Mouse (Mus musculus) heart, embryonic 16.5 days (tissue): Measurements from ENCODE around the gene Olfr1424. TPM values are rescaled to one million over a fixed set of nuclear protein-coding genes. Genes with fewer than 3 reads are reported as not detected.

Experiments
- ATAC-seq: fragments of 200-750 bp; cut with Nextera tagmentation; replicated peaks from 2 replicates; pipeline ENCODE4 v1.8.0; 2017; ENCODE audit warnings: moderate number of reproducible peaks; ENCODE audit not compliant: insufficient read depth, low FRiP score; ENCODE audit errors: extremely low read depth
- H3K27ac ChIP-seq: fragments of 300-500 bp; sonication (generic); 2 replicates; pipeline ENCODE4 v1.5.1; 2014; ENCODE audit warnings: mild to moderate bottlenecking, low read length, control low read depth, moderate library complexity
- H3K27me3 ChIP-seq: fragments of 300-500 bp; sonication (generic); 2 replicates; pipeline ENCODE4 v1.6.1; 2014; ENCODE audit warnings: low read length, mixed read lengths; ENCODE audit not compliant: control insufficient read depth, insufficient read depth
- H3K36me3 ChIP-seq: fragments of 300-500 bp; sonication (generic); 2 replicates; pipeline ENCODE4 v1.6.1; 2014; ENCODE audit not compliant: control insufficient read depth, insufficient read depth
- H3K4me1 ChIP-seq: fragments of 300-500 bp; sonication (generic); 2 replicates; pipeline ENCODE4 v1.6.1; 2014; ENCODE audit warnings: low read length, mixed read lengths; ENCODE audit not compliant: control insufficient read depth, insufficient read depth
- H3K4me2 ChIP-seq: fragments of 300-500 bp; sonication (generic); 2 replicates; pipeline ENCODE4 v1.6.1; 2014; ENCODE audit warnings: low read depth, mild to moderate bottlenecking, control low read depth, low read length
- H3K4me3 ChIP-seq: fragments of 300-500 bp; sonication (generic); 2 replicates; pipeline ENCODE4 v1.5.1; 2014; ENCODE audit warnings: mild to moderate bottlenecking, control low read depth, low read length
- H3K9ac ChIP-seq: fragments of 300-500 bp; sonication (generic); 2 replicates; pipeline ENCODE4 v1.6.1; 2014; ENCODE audit warnings: low read length, control low read depth
- H3K9me3 ChIP-seq: fragments of 300-500 bp; sonication (generic); replicated peaks from 2 replicates; pipeline ENCODE4 v1.6.1; 2016; ENCODE audit warnings: low read length; ENCODE audit not compliant: control insufficient read depth
- WGBS: fragments of 180-500 bp; shearing (Covaris S2); extraction: QIAGEN DNeasy Blood & Tissue Kit; methylation state at CpG from one replicate; pipeline ENCODE4 v1.1.7; 2014; 5-methylcytosine and 5-hydroxymethylcytosine counted together
- polyA plus RNA-seq: library from polyadenylated mRNA; unstranded; fragments of >200 nt; fragmentation: Nextera tagmentation; extraction: Ambion mirVana; gene quantifications from 2 replicates; pipeline ENCODE4 v1.2.1, GENCODE M21; 2015

Gene Olfr1424
- polyA plus RNA-seq, 1 experiment from 2014 or later = not detected

DNA sequence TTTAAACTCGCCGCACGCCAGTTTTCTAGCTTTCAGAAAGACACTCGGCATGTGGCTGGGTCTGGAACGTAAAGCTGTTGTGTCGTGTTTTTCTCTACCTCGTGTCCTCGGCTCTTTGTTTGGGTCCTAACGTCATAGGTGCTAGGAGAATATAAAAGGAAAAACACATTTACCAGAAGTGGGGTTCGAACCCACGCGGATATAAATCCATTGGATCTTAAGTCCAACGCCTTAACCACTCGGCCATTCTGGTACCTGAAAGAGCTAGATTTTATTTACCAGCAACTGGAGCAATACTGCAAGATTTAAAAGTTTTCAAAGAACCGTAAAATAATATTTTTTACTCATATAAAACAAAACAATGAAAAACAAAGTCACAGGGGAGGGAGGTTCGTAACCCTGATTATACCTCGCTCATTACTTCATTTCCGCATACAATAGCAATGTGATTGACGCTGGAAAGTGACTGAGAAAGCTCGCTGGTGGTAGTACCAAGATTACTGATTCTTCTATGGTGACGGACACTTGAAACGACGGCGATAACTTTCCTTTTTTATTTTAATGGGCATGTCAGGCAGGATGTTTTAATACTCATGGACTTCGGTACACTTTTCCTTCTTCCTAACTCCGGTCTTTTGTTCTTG lies 51.4 kb downstream of the Olfr1424 start:
- peak overlapping the region; percentile 75 for H3K27ac ChIP-seq
- whole genome bisulfite sequencing = under 1% methylated on average over 26 of the region's 26 CpGs

DNA sequence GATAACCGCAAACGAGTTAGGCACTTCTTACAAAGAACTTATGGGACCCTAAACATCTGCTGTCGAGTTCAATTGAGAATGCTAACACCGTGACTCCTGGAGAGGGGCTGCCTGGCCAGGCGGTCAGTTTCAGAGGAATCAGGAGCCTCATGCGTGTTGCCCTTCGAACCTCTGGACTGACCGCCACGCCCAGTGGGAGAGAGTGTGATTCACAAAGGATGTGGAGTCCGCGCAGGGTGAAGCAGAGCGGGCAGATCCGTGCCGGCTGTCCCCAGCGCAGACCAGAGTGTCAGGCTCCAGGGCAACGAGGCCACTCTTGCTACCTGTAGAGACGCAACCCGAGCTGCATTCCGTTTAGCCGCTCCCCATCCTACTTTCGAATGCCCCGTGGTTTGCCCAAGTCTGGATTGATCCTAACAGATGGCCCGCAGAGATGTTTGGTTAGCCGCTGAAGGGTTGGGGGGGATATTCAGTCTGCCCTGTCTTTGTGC lies 52.2 kb downstream of the Olfr1424 start:
- H3K4me1 ChIP-seq = peaks cover 9% of the 10 kb centered on the region
- under 1% methylated on average over 24 of the region's 24 CpGs for WGBS

More for the DNA sequence above, 51.4 kb downstream of the Olfr1424 start:
- peak overlapping the region; percentile 69 for H3K4me3 ChIP-seq
- H3K27me3 ChIP-seq = no peaks in the 10 kb centered on the region
- peaks cover 9% of the 10 kb centered on the region for H3K4me1 ChIP-seq
- H3K9me3 ChIP-seq = no peaks in the 10 kb centered on the region
- H3K9ac ChIP-seq = peak overlapping the region; percentile 78
- no peaks in the 10 kb centered on the region for H3K36me3 ChIP-seq
- ATAC-seq = peak; percentile 39
- peak overlapping the region; percentile 77 for H3K4me2 ChIP-seq

DNA sequence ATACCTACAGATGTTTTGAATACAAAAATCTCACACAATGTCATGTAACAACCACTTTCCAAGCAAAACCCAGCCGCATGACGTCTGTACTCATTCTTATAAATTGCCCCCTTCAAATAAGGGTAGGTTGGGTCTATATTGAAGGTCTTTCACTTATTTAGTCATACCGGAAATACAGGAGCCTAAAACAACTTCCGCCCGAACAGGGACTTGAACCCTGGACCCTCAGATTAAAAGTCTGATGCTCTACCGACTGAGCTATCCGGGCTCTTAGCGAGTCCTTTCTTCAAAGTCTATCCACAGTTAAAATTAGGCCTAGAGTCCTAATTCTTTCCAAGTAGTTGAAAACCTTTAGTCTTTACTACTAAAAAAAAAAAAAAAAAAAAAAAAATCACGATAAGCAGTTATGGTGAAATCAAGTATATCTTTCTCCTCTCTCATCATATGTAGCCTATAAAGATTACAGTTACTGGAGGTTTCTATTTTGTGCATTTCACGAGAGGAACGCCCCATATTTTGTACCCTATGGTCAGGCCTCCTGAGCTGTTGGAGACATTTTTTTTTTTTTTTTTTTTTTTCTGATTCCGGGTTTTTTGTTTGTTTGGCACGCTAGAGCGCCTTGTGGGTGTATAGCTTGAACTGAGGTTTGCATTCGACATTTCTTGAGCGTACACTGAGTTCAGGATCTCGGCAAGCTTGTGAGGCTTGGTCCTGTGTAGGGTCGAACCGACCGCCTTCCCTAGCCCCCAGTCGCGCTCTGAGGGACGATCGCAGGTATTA lies 52.8 kb downstream of the Olfr1424 start:
- Histone ChIP-seq H3K4me2 (peak overlapping the region; percentile 77), H3K27me3 (no peaks in the 10 kb centered on the region), H3K4me3 (peak overlapping the region; percentile 69), H3K9me3 (no peaks in the 10 kb centered on the region), H3K36me3 (no peaks in the 10 kb centered on the region), H3K4me1 (peaks cover 11% of the 10 kb centered on the region), H3K27ac (peak overlapping the region; percentile 75), H3K9ac (peak overlapping the region; percentile 78)
- WGBS = under 1% methylated on average over 24 of the region's 24 CpGs
- no peak for ATAC-seq

More for the DNA sequence above, 52.2 kb downstream of the Olfr1424 start:
- Histone ChIP-seq H3K27me3 (no peaks in the 10 kb centered on the region), H3K27ac (peak overlapping the region; percentile 75), H3K9me3 (no peaks in the 10 kb centered on the region), H3K9ac (peak overlapping the region; percentile 78), H3K4me2 (peak overlapping the region; percentile 77), H3K36me3 (no peaks in the 10 kb centered on the region), H3K4me3 (peak overlapping the region; percentile 69)
- peak; percentile 18; the same call in 1 of the 2 replicates for ATAC-seq

Other genes with a start within 250 kb of the Olfr1424 start
- gene Stx3, start 243.3 kb downstream of the Olfr1424 start, polyA plus RNA-seq = 6.2 and 6.4 TPM in 2 replicates
- not detected in 2 replicates for gene Olfr1417, start 223.5 kb downstream of the Olfr1424 start, polyA plus RNA-seq
- not detected in 2 replicates for gene Olfr1418, start 201.6 kb downstream of the Olfr1424 start, polyA plus RNA-seq
- gene Olfr1419, start 187.6 kb downstream of the Olfr1424 start, polyA plus RNA-seq = not detected in 2 replicates
- gene Olfr1420, start 176.1 kb downstream of the Olfr1424 start, polyA plus RNA-seq = 0.12 TPM in 1 of 2 replicates, not detected in the other
- gene Patl1, start 150.3 kb downstream of the Olfr1424 start, polyA plus RNA-seq = 19.1 and 21.0 TPM in 2 replicates
- 4.4 TPM in 2 replicates for gene Osbp, start 96.7 kb downstream of the Olfr1424 start, polyA plus RNA-seq
- not detected in 2 replicates for gene Olfr1423, start 21.4 kb downstream of the Olfr1424 start, polyA plus RNA-seq
- gene Olfr1425, start 15.0 kb upstream of the Olfr1424 start, polyA plus RNA-seq = not detected in 2 replicates
- gene Olfr1426, start 29.3 kb upstream of the Olfr1424 start, polyA plus RNA-seq = not detected in 2 replicates
- gene Olfr1427, start 40.7 kb upstream of the Olfr1424 start, polyA plus RNA-seq = not detected in 2 replicates
- not detected in 2 replicates for gene Olfr1428, start 53.2 kb upstream of the Olfr1424 start, polyA plus RNA-seq
- gene Olfr76, start 60.5 kb upstream of the Olfr1424 start, polyA plus RNA-seq = not detected in 2 replicates
- not detected in 2 replicates for gene Olfr1555-ps1, start 107.4 kb upstream of the Olfr1424 start, polyA plus RNA-seq
- not detected in 2 replicates for gene Olfr1431, start 138.0 kb upstream of the Olfr1424 start, polyA plus RNA-seq
- gene Olfr1432, start 169.9 kb upstream of the Olfr1424 start, polyA plus RNA-seq = not detected in 2 replicates
- gene Olfr262, start 179.0 kb upstream of the Olfr1424 start, polyA plus RNA-seq = not detected in 2 replicates
- gene Olfr235, start 198.3 kb upstream of the Olfr1424 start, polyA plus RNA-seq = not detected in 2 replicates
- gene Olfr1434, start 217.2 kb upstream of the Olfr1424 start, polyA plus RNA-seq = not detected in 2 replicates
- gene Olfr1436, start 236.4 kb upstream of the Olfr1424 start, polyA plus RNA-seq = not detected in 2 replicates